Mouse (Mus musculus) regulatory T cell (primary cell): Measurements from ENCODE around the gene Lmod1.

Experiments
- in situ Hi-C: fragments of 300-600 bp; cut with MboI, MseI; formaldehyde crosslinking; loops from one replicate; pipeline ENCODE4 v1.15.1; 2025; ENCODE audit warnings: high pct_unique_total_duplicates

The Lmod1 gene

DNA sequence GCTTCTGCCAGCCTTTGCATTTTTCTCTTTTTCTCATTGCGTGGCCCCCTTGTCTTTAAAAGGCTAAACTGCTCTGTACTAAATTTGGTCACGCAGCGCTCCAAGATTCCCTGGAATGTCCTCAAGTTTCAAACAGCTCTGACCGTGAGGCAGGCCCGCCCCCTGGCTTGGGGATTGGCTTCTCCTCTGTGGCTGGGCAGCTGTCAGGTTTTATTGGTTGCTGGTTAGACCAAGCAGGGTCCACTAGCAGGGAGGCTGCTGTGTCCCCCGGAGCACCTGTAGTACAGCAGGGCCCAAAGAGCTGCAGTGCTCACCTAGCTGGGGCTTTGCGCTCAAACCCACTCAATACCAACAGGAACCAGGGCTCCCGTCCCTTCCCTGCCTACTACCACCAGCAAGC lies at the start of gene Lmod1:
Gene Lmod1, plus strand, starts transcription at position 237 of the 400 bp plus-strand sequence.
- in situ Hi-C loops: no loop called here

DNA sequence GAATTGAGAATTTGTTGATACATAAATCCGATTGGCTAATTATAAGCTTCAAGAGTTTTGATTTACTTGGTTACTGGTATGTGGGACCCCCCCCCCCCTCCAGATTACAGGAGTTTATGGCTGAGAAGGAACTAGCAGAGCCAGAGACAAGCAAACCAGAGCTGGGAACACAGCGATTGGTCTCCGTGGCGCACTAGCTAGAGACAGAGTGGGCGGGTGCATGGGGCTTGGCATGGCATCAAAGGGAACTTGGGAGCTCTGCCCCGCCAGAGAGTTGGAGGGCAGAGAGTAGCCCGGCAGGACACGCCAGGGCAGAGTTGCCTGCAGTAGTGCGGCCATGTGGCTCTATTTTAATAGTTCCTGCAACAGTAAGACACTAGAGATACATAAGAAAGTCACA lies 44.0 kb upstream of the Lmod1 start:
- in situ Hi-C loops: no loop called here

DNA sequence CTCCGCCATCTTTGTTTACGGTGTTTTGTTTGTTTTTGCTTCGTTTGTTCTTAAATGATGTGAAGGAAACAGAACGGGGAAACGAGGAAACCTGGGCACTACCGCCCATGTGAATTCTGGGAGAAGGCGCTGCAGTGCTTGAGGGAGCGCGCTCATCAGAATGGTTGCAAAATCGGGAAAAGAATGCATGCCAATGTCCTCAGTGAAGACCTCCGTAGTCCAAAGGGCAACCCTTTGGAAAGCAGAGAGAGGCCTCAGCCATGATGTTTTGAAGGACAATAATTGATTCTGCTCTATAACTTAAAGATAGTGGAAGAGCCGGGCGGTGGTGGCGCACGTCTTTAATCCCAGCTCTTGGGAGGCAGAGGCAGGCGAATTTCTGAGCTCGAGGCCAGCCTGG lies 42.8 kb upstream of the Lmod1 start:
- in situ Hi-C loops: no loop called here

DNA sequence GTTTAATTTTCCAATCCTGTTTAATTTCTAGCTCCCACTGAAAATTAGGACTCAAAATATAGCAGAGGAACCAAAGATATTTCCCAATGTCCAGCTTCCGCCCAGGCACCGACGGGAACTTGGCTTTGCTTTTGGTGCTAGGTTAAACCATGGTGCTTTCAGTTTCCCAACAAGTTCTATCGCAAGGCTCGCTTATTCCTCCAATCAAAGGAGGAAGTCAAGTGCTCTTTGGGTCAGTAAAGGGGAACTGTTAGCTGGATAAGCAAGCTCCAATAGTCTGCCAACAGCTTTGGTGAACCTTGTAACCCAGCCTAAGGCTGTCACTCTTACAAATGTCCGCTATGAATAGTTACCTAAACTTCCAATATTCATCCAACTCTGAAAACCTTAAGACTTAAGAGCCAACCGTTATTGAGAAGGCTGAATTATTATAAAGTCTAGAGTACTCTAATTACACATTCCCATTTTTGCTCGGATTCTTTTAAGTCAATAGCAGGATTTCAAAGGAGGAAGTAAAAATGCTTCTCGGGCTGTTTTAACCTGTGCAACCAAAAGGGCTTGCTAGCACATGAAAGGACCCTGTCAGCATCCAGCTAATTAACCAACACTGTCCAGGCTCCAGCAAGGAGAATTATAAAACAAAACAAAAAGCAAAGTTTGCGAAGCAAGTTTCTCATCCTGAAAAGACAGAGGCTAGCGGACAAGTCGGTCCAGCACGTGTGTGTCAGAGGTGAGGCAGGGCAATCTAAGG lies 41.9 kb upstream of the Lmod1 start:
- in situ Hi-C loops: no loop called here

DNA sequence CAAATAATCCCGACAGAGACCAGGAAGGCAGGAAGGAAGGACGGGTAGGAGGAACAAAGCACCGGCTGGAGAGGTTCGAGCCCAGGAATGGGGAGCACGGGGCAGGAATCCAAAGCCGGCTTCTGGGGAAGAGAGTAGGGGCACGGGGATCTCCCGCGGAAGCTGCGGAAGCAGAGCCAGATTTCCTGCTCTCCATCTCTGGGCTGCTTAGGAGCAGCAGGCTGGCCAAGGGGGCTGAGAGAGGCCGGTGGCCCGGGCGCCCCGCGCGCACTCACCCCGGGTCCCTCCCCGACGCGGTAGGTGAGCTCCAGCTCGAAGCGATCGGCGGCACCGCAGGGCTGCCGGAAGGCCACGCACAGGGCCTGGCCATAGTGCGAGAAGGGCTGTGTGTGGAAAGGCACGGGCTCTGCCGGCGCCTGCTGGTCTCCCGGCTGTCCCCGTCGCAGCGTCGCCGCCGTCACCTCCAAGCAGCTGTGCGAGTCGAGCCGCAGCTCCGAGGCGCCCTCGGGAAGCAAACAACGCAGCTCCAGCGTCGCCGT lies 41.3 kb upstream of the Lmod1 start:
- in situ Hi-C loops: no loop called here

DNA sequence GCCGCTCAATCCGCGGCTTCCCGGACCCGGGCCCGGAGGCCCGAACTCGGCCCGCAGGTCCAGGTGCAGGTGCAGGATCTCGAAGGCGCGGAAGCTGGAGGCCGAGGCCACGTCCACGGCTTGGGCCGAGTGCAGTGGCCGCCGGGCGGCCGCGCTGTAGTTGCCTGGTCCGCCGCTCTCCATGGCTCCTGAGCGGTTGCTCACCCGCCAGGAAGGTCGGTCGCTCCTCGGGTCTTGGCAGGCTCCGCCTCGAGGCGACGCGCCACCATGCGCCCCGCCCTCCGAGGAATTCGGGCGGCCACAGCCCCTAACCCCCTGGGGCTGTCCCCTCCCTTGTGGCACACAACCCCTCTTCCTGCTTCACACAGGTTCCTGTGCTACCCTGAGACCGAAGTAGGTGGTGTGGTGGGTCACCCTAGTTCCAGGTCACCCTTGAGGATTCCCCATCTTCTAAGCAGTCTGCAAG lies 40.7 kb upstream of the Lmod1 start, which contains the start of gene Rnpep:
Gene Rnpep, minus strand, starts transcription at position 259 of the 466 bp plus-strand sequence.
- in situ Hi-C loops: no loop called here

DNA sequence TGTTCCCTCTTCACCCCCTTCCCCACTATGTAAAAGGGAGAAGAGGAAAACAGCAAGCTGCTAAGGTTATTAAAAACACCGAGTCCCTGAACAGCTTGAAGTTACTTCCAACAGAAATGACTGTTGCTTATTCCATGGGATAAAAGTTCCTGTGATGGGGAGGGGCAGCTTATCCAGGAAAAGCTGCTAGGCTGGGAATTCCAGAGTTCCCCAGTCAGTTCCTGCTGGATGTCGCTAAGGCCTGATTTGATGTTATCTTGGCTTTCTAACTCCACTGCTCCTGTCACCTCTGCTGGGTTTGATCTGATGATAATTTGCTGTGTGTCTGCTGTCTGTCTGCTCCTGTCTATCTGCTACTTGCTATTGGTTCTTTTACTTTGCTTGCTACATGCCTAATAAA lies 38.3 kb upstream of the Lmod1 start:
- in situ Hi-C loops: no loop called here

DNA sequence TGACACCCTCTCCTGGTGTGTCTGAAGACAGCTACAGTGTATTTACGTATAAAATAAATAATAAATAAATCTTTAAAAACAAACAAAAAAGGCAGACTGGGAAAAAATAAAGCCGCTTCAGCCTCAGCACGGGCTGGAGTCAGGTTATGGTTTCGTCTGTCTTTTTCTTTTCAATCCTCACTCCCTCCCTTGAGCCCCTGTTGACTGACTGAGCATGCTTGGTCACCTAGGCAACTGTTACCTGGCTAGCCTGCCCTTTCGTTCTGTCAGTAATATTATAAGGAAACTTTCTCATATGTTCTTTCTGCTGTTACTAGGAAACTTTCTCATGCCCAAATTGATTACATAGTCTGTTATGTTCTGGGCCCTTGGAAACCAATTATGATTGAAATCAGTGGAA lies 33.7 kb upstream of the Lmod1 start:
- in situ Hi-C loops: loop anchor here (10.0 kb wide), 1 partner anchor 1244 kb away; no protein-coding TSS in a partner anchor

DNA sequence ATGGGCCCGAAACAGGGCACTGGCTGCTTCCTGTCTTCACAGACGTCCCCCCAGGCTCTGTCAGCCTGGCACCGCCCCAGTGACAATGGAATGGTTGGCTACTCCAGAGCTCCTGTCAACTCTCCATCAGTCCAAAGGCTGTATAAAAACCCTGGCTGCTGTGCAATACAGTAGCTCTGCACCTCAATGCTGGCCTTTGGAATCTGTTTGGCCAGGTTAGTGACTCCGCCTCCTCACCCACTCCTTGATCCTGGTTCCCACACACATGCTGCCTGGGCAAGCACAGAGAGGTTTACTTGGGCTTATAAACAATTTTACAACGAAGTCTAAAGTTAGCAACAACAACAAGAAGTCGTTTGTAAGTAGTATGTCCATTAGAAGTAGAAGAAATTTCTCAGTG lies 13.3 kb upstream of the Lmod1 start:
- in situ Hi-C loops: no loop called here

DNA sequence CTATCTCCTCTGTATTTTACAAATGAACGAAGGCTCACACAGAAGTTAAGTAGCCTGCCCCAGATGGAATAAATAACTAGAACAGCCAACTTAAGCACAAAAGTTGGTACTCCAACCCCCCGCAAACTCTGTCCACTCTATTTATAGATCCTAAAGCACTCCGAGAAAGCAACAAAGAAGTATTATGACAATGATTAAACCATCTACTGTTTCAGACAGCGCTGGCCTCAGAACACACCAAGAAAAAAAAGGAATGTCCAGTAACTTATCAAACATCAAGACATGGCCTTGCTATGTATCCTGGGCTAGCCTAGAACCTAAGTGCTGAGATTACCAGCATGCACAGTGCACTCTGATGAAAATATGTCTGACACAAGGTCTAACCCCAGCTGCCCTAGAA lies 12.4 kb upstream of the Lmod1 start:
- in situ Hi-C loops: no loop called here

DNA sequence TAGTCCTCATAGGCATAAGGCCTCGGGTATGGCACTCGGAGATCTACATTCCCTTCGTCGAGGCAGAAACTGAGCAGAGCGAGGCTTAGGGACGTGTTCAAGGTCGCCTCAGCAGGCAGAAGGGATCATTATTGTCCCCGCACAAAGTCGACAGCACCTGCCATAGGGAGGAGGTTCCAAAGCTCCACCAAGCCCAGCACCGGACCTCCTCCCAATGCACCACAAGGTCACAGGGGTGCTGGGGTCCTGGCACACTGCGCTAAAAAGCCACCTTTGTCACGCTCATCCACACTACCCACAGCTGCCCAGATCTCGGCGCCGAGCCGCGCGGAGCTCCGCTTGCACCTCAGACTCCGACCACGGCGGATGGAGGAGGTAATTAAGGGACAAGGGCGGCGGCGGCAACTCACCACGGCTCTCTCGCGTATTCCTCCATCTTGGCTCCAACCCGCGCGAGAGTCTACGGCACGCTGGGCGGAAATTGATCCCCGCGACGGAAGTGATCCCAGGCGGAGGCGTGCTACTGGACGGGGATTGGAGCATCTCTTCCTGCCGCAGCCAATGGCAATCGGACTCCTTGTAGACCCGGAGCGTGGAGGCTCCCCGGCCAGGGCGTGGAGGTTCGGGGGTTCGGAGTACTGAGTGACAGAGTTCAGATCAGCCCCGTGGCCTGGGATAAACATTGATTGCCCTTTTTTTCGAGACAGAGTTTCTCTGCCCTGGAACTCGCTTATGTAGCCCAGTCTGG lies 11.1 kb upstream of the Lmod1 start, which contains the start of gene Timm17a:
Gene Timm17a, minus strand, starts transcription at position 495 of the 748 bp plus-strand sequence.
- in situ Hi-C loops: no loop called here

DNA sequence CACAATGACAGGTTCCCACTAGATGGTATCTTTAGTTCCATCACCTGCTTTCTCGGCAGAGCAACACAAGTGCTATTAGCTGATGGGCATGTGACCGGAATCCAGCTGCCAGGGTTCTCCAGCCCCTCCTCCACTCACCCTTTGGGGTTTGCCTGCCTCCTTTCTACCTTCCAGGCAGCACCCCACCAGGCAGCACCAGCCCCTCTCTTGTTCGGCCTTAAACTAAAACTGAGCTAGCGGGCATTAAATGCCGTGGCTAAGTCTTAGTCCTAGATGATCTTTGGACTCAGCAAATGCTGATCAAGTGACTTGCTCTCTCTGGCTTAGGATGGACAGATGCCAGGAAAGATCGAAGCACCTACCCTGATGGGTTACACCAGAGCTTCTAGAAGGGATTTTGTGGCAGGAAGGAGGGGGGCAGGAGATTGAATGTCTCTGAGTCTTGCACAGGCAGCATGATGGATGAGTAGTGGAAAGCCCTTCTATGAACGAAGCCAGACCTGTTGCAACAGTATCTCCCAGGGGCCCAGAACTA lies 1.2 kb upstream of the Lmod1 start:
- in situ Hi-C loops: no loop called here

DNA sequence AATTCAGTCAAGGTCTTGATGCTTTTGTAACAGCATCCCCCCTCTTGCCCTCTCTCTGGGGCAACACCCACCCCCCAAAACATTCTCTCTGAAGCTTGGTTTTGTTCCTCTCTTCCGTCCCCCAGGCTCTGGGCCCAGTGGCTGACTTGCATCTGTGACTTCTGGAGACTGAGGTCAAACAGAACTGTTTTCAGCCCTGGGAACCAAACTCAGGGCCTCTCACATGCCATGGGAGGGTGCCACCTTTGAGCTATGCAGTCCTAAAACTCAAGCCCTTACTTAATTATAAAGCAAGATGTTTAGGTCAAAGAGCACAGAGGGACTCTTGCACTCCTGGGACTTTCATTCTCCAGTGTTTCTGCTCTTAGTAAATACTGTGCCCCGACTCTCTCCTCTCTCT lies 1.3 kb downstream of the Lmod1 start:
- in situ Hi-C loops: loop anchor here (25.0 kb wide), 1 partner anchor 1314 kb away; no protein-coding TSS in a partner anchor

DNA sequence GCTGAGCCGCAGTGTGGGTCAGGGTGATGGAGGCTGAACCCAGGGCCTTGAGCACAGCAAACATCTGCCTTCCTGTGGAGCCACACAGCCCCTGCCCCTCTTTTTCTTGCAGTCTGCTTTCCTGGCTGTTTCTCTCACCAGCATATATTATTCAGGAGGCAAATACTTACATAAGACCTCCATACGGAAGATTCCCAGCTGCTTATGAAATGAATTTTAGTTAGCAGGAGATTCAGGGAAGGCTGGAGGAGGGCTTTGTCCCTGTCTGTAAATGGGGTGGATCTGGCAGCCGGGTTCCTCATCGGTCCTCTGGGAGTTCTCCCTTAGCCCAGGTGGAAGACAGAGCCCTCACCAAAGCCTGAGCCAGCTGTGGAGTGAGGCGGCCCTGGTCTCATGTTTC lies 3.8 kb downstream of the Lmod1 start:
- in situ Hi-C loops: loop anchor here (25.0 kb wide), 1 partner anchor 1316 kb away; no protein-coding TSS in a partner anchor

DNA sequence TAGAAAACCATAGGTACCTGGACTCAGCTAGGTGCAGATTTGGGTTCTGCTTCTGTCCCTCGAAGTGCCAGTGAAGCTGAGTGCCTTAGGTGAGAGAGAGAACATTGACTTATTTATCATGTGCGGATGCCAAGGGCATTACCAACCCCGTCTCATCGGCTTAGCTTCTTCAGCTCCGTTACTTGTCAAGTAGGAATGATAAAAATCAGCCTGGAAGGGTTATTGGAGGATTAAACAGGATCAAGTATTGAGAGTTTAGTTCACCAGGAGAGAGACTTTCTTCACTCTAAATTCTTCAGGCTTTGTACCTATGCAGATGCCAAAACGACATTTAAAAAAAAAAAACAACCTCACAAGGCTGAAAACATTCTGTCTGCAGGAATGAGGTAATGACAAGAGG lies 6.0 kb downstream of the Lmod1 start:
- in situ Hi-C loops: loop anchor here (10.0 to 25.0 kb wide), 2 partner anchors 654 to 1318 kb away; no protein-coding TSS in a partner anchor

DNA sequence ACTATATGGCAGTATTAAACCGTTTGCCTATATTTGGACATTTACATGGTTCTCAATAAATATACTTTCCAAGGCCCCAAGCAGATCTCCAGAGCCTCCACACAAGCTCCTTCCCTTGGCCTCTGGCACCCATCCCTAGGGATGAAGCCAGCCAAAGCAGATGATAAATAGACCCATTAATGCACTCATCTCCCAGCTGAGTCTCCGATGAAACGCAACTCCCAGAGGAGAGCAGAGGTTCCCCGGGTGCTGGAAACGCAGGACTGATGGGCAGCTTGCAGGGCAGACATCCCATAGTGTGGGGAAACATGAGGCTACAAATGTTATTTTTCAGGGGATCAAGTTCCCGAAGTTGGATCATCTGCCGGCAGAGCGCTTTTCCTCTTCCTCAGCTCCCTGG lies 17.3 kb downstream of the Lmod1 start:
- in situ Hi-C loops: loop anchor here (25.0 kb wide), 1 partner anchor 1330 kb away; no protein-coding TSS in a partner anchor

DNA sequence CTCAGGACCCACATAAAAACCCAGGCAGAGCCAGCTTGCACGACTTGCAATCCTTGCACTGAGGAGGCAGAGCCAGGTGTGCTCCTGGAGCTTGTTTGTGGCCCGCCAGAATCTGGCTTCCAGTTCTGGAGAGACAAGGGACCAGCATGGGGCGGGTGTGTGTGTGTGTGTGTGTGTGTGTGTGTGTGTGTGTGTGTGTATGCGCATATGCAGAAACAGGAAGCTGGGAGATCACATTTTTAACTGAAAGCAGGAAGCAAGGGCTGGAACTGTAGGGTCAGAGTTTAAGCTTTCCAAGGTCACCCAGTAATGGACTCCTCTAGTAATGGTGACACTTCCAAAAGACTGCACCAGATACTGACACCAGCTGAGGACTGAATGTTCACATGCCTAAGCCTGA lies 19.4 kb downstream of the Lmod1 start:
- in situ Hi-C loops: loop anchor here (25.0 kb wide), 1 partner anchor 1332 kb away; no protein-coding TSS in a partner anchor

DNA sequence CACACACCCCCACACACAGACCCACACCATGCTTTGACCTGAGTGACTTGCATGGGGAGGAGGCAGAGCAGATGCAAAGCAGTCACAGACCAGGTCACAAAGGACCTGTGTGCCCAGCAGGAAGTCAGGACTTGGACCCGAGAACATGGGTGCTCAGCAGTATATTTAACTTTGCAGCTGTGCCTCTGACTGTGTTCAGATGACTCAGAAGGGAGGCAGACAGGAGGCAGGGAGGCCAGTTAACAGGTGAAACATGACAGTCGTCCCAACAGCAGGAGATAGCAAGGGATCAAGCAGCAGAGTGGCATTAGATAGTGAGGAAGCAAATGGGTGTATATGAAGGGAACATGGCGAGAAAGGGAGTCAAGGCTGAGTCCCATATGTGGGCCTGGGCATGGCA lies 22.3 kb downstream of the Lmod1 start:
- in situ Hi-C loops: loop anchor here (25.0 kb wide), 1 partner anchor 1335 kb away; no protein-coding TSS in a partner anchor

DNA sequence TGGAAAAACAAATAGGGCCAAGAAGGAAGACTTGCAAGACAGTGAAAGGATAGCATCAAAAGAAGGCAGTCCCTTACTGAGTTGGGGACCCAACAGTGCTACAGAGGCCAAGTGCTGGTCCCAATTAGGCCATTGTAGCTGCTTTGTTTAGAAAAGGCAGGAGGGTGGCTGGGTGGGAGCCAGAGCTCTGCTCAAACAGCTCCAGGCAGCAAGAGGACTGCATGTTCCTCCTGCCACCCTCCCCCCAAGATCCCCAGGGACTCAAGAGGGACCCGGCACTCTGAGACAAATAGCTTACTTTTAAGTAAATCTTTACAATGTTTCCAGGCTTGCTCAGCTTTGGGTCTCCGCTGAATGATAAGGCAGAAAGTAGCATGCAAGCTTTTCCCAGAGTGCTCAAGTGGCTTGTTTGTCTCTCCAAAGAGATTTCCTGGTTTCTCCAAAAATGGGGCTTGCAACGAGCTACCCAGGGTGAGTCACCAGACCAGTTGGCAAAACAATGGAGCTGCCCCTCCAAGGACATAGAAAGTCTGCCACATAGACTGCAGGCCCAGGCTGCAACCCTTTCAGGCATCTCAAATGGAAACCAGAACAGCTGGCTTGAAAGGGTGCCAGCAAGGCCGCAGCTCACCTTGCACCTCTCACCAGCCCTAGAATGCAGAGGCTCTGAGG lies 23.0 kb downstream of the Lmod1 start:
- in situ Hi-C loops: loop anchor here (25.0 kb wide), 1 partner anchor 1335 kb away; no protein-coding TSS in a partner anchor

DNA sequence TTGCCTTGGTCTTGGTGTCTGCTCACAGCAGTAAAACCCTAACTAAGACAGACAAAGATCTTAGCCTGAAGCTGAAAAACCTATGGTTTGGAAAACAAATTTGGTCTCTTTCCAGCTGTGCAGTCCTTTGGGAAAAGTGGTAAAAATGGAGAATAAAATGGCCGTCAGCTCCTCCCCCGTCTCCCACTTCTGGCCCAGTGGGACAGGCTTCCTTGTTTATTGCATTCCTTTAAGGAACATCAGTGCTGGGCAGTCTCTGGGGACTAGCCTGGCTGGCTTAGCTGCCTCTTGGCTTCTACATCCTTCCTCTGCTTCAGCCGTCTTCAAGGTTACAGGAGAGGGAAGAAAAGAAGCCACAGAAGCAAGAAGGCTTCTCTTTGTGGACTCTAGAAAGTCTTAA lies 27.3 kb downstream of the Lmod1 start:
- in situ Hi-C loops: loop anchor here (25.0 kb wide), 1 partner anchor 190 kb away; the partner anchor contains the start of gene Gpr37l1

DNA sequence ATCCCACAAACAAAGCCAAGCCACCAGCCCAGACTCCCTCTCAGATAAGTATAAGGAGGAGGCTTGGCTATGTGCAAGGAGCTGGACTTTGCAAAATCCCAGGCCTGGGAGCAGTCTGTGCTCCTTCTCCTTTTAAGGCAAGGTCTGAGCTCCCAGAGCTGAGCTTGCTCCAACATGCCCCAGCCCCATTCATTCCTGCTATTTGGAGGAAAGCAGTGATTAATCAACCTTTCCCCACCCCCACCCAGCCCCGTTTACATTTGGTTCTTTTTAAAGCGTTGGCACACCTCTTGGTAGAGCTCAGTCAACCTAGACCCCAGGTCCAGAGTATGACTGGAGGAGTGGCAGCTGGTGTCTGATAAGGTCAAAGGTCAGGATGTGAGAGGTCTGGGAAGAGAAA lies 34.5 kb downstream of the Lmod1 start:
- in situ Hi-C loops: loop anchor here (25.0 kb wide), 1 partner anchor 197 kb away; the partner anchor contains the start of gene Gpr37l1
